Mouse (Mus musculus): ENCODE measurements around the gene Ctc1. TPM values are rescaled to one million over a fixed set of nuclear protein-coding genes. Genes with fewer than 3 reads are reported as not detected.
A peak's percentile ranks its signal among the peaks of the same experiment; 100 is the strongest.

The Ctc1 gene
- polyA plus RNA-seq, 1 experiment: 20.0 TPM

DNA sequence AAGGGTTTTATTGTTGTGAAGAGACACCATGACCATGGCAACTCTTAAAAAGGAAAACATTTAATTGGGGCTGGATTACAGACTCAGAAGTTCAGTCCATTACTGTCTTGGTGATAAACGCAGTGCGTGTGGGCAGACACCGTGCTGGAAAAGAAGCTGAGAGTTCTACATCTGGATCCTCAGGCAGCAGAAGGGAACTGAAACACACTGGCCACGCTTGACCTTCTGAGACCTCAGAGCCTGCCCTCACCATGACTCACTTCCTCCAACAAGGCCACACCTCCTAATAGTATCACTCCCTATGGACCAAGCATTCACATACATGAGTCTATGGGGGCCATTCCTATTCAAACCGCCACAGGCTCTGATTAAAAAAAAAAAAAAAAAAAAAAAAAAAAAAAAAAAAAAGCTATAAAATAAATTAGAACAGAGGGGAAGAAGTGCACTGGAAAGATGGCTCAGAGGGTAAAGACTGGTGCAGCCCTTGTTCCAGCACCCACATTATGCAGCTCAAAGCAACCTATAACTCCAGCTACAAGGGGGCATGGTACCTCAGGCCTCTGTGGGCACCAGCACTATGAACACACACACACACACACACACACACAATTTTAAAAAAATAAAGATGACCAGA, 63.2 kb downstream of the Ctc1 start:
- no peaks in the 10 kb centered on the region for H3K36me3 ChIP-seq (ENCODE audit: control insufficient read depth, insufficient read depth, low read length)
- peaks cover 11% of the 10 kb centered on the region; the same call in 1 of the 2 replicates for H3K4me1 ChIP-seq (ENCODE audit: control insufficient read depth, insufficient read depth, insufficient read length, low read length)
- no peak overlapping the region for H3K4me3 ChIP-seq (ENCODE audit: low read depth, low read length)
- 62% methylated on average over 5 of the region's 5 CpGs for WGBS
- TF ChIP-seq CTCF (IDR thresholded peaks at IDR 0.05; ENCODE audit: extremely low read depth, insufficient read length, insufficient replicate concordance, low read depth, low read length) (no peak), POLR2A (IDR thresholded peaks at IDR 0.05; ENCODE audit: low read depth, low read length) (no peak)
- no peaks in the 10 kb centered on the region for H3K27me3 ChIP-seq (ENCODE audit: control insufficient read depth, insufficient read depth, low read length)
- H3K27ac ChIP-seq (ENCODE audit: insufficient read depth, low read depth, low read length): 0 out of 2 replicates have a peak overlapping the region, but pooled peaks have one; percentile 50

DNA sequence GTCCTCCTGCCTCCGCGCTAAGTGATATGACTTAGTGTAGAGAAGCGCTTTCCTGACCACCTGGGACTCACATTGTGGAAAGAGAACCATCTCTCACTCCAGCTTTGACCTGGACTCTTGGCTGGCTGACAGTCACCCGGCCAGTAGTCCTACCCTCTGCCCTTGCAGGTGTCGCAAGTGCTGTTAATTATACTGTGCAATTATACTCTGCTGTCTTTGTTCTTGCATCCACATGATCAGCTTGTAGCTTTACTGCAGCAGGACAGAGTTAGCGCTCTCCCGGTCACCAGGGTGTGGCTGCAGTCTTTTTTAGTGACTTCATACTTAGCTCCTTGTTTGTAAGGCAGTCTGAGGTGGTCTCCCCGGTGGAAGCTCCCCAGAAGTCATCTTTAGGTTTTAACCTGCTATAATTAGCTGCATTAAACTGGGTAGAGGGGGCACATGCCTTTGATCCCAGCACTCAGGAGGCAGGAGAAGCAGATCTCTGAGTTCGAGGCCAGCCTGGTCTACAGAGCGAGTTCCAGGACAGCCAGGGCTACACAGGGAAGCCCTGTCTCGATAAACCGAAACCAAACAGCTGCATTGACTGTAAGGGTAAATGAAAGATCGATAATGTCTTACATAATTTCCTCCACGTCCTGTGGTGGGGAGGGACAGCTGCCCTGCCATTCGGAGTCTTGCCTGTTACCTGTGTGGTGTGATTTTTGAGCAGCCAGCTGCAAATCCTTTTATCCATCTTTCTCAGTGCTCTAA, 64.6 kb downstream of the Ctc1 start:
- peaks cover 11% of the 10 kb centered on the region; the same call in 1 of the 2 replicates for H3K4me1 ChIP-seq (ENCODE audit: control insufficient read depth, insufficient read depth, insufficient read length, low read length)
- no peak overlapping the region for H3K4me3 ChIP-seq (ENCODE audit: low read depth, low read length)
- no peaks in the 10 kb centered on the region for H3K27me3 ChIP-seq (ENCODE audit: control insufficient read depth, insufficient read depth, low read length)
- TF ChIP-seq CTCF (IDR thresholded peaks at IDR 0.05; ENCODE audit: extremely low read depth, insufficient read length, insufficient replicate concordance, low read depth, low read length) (no peak), POLR2A (IDR thresholded peaks at IDR 0.05; ENCODE audit: low read depth, low read length) (no peak)
- 39% methylated on average over 15 of the region's 15 CpGs for WGBS
- H3K27ac ChIP-seq (ENCODE audit: insufficient read depth, low read depth, low read length): no peak overlapping the region
- H3K36me3 ChIP-seq (ENCODE audit: control insufficient read depth, insufficient read depth, low read length): no peaks in the 10 kb centered on the region

DNA sequence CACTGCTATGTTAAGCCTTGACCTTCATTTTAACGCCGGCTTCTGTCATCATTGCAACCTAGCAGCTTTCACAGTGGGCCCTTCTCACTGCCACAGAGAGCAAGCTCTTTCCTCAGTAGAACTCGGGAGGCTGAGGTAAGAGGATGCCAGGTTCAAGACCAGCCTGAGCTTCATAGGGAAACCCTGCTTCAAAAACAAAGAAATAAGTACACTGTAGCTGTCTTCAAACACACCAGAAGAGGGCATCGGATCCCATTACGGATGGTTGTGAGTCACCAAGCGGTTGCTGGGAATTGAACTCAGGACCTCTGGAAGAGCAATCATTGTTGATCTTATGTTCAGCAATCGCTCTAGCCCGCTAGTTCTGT, 65.1 kb downstream of the Ctc1 start:
- Histone ChIP-seq H3K27me3 (ENCODE audit: control insufficient read depth, insufficient read depth, low read length) (no peaks in the 10 kb centered on the region), H3K27ac (ENCODE audit: insufficient read depth, low read depth, low read length) (no peak overlapping the region), H3K4me3 (ENCODE audit: low read depth, low read length) (no peak overlapping the region), H3K4me1 (ENCODE audit: control insufficient read depth, insufficient read depth, insufficient read length, low read length) (peaks cover 11% of the 10 kb centered on the region; the same call in 1 of the 2 replicates), H3K36me3 (ENCODE audit: control insufficient read depth, insufficient read depth, low read length) (no peaks in the 10 kb centered on the region)
- no peak for TF ChIP-seq CTCF (IDR thresholded peaks at IDR 0.05; ENCODE audit: extremely low read depth, insufficient read length, insufficient replicate concordance, low read depth, low read length)
- TF ChIP-seq POLR2A (IDR thresholded peaks at IDR 0.05; ENCODE audit: low read depth, low read length): no peak
- WGBS: 83% methylated on average over 8 of the region's 8 CpGs

DNA sequence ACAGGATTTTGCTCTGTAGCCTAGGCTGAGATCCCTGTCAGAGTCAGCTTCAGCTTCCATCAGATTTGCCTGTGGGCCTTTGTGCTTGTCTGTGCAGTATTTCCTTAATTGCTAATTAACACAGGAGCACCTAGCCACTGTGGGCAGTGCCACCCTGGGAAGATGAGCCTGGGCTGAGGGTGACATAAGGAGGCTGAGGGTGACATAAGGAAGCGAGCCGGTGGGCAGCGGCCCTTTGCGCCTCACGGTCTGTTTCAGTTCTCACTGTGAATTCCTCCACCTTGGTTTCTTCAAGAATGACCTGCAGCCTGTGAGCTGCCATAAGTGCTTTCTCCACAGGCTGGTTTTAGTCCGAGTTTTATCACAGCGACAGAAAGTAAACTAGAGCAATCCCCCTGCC, 65.9 kb downstream of the Ctc1 start:
- peaks cover 11% of the 10 kb centered on the region; the same call in 1 of the 2 replicates for H3K4me1 ChIP-seq (ENCODE audit: control insufficient read depth, insufficient read depth, insufficient read length, low read length)
- no peak overlapping the region for H3K27ac ChIP-seq (ENCODE audit: insufficient read depth, low read depth, low read length)
- no peaks in the 10 kb centered on the region for H3K27me3 ChIP-seq (ENCODE audit: control insufficient read depth, insufficient read depth, low read length)
- no peak overlapping the region for H3K4me3 ChIP-seq (ENCODE audit: low read depth, low read length)
- 80% methylated on average over 7 of the region's 7 CpGs for WGBS
- TF ChIP-seq POLR2A (IDR thresholded peaks at IDR 0.05; ENCODE audit: low read depth, low read length) (no peak), CTCF (IDR thresholded peaks at IDR 0.05; ENCODE audit: extremely low read depth, insufficient read length, insufficient replicate concordance, low read depth, low read length) (no peak)
- H3K36me3 ChIP-seq (ENCODE audit: control insufficient read depth, insufficient read depth, low read length): no peaks in the 10 kb centered on the region

DNA sequence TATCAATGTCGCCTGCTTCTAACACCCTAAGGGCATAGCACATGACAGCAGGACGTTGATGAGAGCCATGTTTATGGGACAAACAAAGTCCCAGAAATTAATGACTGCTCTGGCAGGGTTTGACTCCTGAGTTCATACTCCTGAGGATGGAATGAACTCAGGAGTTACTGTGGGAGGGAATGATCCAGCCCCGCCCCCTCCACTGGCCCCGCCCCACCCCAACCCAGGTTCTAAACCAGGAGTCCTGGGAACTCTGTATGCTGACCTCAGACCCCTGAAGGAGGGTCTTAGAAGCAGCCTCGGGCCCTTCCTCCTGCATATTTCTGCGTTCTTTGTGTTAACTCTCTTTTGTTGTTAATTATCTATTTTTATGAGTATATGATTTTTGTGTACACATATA, 69.9 kb downstream of the Ctc1 start:
- WGBS: 57% methylated on average over 6 of the region's 6 CpGs

More for the DNA sequence above, 69.9 kb downstream of the Ctc1 start:
- peaks cover 7% of the 10 kb centered on the region for H3K4me1 ChIP-seq (ENCODE audit: control insufficient read depth, insufficient read depth, insufficient read length, low read length)
- H3K4me3 ChIP-seq (ENCODE audit: low read depth, low read length): no peak overlapping the region
- H3K27me3 ChIP-seq (ENCODE audit: control insufficient read depth, insufficient read depth, low read length): no peaks in the 10 kb centered on the region
- TF ChIP-seq CTCF (IDR thresholded peaks at IDR 0.05; ENCODE audit: extremely low read depth, insufficient read length, insufficient replicate concordance, low read depth, low read length): no peak
- TF ChIP-seq POLR2A (IDR thresholded peaks at IDR 0.05; ENCODE audit: low read depth, low read length): no peak
- H3K36me3 ChIP-seq (ENCODE audit: control insufficient read depth, insufficient read depth, low read length): peaks cover 6% of the 10 kb centered on the region; the same call in 1 of the 2 replicates
- no peak overlapping the region for H3K27ac ChIP-seq (ENCODE audit: insufficient read depth, low read depth, low read length)

Other genes starting within 250 kb of the Ctc1 start
- gene Ndel1, start 144.1 kb upstream of the Ctc1 start, polyA plus RNA-seq (2012; rRNA removed): 33.8 and 36.8 TPM in 2 replicates
- gene Rnf222, start 127.4 kb upstream of the Ctc1 start, polyA plus RNA-seq (2012; rRNA removed): not detected in 2 replicates
- 513 and 614 TPM in 2 replicates for gene Rpl26, start 114.3 kb upstream of the Ctc1 start, polyA plus RNA-seq (2012; rRNA removed)
- not detected in 2 replicates for gene Odf4, start 88.8 kb upstream of the Ctc1 start, polyA plus RNA-seq (2012; rRNA removed)
- 9.9 and 19.5 TPM in 2 replicates for gene Arhgef15, start 58.4 kb upstream of the Ctc1 start, polyA plus RNA-seq (2012; rRNA removed)
- gene Slc25a35, start 47.8 kb upstream of the Ctc1 start, polyA plus RNA-seq (2012; rRNA removed): 13.7 and 21.5 TPM in 2 replicates
- 21.2 and 29.7 TPM in 2 replicates for gene Rangrf, start 40.7 kb upstream of the Ctc1 start, polyA plus RNA-seq (2012; rRNA removed)
- gene Pfas, start 7.5 kb upstream of the Ctc1 start, polyA plus RNA-seq (2012; rRNA removed): 4.7 and 6.0 TPM in 2 replicates
- 15.5 and 30.8 TPM in 2 replicates for gene Aurkb, start 29.7 kb downstream of the Ctc1 start, polyA plus RNA-seq (2012; rRNA removed)
- gene Borcs6, start 43.8 kb downstream of the Ctc1 start, polyA plus RNA-seq (2012; rRNA removed): 13.2 and 28.5 TPM in 2 replicates
- gene Tmem107, start 54.9 kb downstream of the Ctc1 start, polyA plus RNA-seq (2012; rRNA removed): 11.8 and 12.8 TPM in 2 replicates
- 33.5 and 84.4 TPM in 2 replicates for gene Vamp2, start 72.6 kb downstream of the Ctc1 start, polyA plus RNA-seq (2012; rRNA removed)
- gene Per1, start 79.3 kb downstream of the Ctc1 start, polyA plus RNA-seq (2012; rRNA removed): 5.4 and 13.9 TPM in 2 replicates
- gene Hes7, start 104.5 kb downstream of the Ctc1 start, polyA plus RNA-seq (2012; rRNA removed): 1.1 and 1.7 TPM in 2 replicates
- 0.29 and 0.38 TPM in 2 replicates for gene 9130213A22Rik, start 106.7 kb downstream of the Ctc1 start, polyA plus RNA-seq (2012; rRNA removed)
- 0.13 and 1.2 TPM in 2 replicates for gene Aloxe3, start 110.0 kb downstream of the Ctc1 start, polyA plus RNA-seq (2012; rRNA removed)
- gene Alox12b, start 141.1 kb downstream of the Ctc1 start, polyA plus RNA-seq (2012; rRNA removed): not detected in 2 replicates
- 0.15 TPM in 1 of 2 replicates, not detected in the other for gene Alox8, start 181.9 kb downstream of the Ctc1 start, polyA plus RNA-seq (2012; rRNA removed)
- gene Gucy2e, start 221.1 kb downstream of the Ctc1 start, polyA plus RNA-seq (2012; rRNA removed): not detected in 2 replicates